Mouse (Mus musculus): ENCODE results near the gene Tle6.

Gene Tle6

DNA sequence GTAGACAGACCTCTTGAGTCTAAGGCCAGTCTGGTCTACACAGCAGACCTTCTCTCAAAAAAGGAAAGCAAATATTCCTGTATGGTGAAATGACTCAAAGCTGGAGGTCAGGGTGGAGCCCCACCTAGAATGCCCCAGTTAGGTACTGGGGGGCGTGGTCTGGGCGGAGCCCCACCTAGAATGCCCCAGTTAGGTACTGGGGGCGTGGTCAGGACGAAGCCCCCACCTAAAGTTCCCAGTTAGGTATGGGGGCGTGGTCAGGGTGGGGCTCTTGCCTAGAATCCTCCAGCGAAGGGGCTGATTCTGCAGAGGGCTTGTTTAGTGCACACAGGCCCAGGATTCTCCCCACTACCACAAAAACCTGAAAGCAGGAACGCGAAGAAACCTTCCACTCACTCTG, 22.6 kb upstream of the Tle6 start:
- DNase-seq (ENCODE audit: low spot score), result no peak

- no peak for DNase-seq (ENCODE audit: low spot score)
Measured at GRCm38 (mm10) chr10:81620786-81621185, 19.9 kb upstream of the Tle6 start.

DNA sequence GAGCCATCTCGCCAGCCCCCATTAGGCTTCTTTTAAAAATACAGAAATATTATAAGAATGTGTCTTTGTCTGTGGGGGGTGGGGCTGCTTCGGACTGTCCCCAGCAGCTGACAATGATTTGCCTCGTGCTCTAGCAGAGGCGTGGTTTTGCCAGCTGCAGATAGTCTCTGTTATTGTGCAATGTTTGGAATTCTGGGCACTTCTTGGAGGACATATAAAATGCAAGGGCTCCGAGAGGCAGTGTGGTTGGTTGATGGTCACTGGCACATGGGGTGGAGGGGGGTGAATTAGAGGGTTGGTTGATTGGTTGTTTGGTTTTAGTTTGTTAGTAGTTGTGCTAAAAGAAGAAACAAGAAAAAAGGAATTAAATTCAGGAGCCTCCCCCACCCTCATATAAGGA, 19.1 kb upstream of the Tle6 start:
- no peak for DNase-seq (ENCODE audit: low spot score)

- no peak for DNase-seq (ENCODE audit: low spot score)
Measured at GRCm38 (mm10) chr10:81615486-81615885, 14.6 kb upstream of the Tle6 start.

DNA sequence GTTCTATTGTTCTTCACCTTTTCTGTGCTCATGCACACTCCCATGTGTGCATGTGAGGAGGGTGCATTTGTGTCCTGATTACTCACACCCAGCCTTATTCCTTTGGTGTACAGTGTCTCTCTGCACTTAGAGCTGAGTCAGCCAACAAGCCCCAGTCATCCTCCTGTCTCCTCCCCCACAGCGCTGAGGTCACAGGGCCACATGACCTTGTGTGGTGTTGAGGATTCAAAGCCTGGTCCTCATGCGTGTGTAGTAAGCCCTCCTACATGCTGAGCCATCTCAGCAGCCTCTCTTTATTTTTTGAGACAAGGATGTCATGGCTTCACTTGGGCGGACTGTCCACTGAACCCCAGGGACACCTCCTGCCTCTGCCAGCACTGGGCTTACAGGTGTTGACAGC, 11.9 kb upstream of the Tle6 start:
- DNase-seq (ENCODE audit: low spot score), result no peak

DNA sequence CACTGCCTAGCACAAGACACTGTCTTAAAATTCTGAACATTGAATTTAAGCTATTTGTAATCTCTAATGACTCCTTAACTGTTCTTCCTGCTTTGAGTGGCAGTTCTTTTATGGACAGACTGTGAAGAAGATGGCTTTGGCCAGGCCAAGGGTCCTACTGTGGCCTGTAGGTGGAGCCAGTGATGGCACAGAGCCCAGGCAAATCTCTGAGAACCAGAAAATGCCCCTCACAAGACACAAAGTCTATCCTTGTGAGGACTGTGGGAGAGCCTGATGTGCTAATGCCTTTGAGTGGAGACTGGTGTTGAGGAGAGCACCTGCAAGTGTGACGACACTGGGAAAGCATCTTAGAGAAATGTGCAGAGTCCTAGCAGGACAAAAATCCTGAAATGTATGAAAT, 7.4 kb upstream of the Tle6 start:
- DNase-seq (ENCODE audit: low spot score), result no peak

DNA sequence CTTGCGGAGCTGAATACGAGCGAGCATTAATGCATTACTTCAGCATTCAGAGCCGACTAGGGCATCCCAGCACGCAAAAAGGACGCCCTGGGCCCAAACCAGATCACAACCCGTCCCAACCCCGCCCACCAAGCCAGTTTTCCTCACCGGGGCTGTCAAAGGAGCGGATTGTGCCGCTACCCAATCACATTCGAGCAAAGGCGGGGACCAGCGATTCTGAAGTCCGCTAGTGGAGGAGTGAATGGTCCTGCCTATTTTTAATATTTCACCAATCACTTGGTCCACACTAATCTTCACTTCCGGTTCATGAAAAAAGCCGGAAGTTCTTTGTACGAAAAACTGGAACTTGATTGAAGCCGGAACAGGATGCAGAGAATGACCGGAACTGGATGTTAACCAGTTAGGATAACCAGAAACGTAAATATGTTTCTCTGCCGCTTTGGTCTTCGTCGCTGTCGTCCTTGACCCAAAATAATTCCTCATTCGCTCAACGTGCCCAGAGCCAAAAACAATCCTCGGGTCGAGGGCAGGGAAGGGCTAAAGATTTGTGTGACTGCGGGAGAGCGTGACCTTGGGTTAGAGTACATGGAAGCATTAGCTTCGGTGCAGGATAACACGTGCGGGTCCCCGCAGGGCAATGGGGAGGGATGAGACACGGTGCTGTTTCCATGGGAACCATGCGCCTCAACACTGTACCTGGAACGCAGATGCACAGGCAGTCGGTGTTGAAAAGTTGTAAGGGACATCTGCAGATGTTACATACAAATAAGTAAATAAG, 5.3 kb upstream of the Tle6 start, which contains the start of gene BC025920:
BC025920 (plus strand) TSS at position 297 of the 778 bp plus-strand sequence.
- peak; percentile 83 for DNase-seq (ENCODE audit: low spot score)

DNA sequence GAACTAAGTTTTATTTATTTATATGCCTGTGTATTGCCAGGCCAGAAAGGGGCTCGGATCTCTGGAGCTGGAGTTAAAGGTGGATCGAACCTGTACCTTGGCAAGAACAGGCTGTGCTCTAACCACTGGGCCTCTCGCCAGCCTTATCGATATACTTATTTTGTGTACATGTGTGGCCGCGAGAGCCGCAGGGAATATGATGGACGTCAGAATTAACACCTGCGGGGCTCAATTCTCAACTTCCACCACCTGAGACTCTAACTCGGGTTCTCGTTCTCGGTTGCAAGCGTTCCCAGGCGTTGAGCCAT, 4.7 kb upstream of the Tle6 start:
- DNase-seq (ENCODE audit: low spot score), result no peak

DNA sequence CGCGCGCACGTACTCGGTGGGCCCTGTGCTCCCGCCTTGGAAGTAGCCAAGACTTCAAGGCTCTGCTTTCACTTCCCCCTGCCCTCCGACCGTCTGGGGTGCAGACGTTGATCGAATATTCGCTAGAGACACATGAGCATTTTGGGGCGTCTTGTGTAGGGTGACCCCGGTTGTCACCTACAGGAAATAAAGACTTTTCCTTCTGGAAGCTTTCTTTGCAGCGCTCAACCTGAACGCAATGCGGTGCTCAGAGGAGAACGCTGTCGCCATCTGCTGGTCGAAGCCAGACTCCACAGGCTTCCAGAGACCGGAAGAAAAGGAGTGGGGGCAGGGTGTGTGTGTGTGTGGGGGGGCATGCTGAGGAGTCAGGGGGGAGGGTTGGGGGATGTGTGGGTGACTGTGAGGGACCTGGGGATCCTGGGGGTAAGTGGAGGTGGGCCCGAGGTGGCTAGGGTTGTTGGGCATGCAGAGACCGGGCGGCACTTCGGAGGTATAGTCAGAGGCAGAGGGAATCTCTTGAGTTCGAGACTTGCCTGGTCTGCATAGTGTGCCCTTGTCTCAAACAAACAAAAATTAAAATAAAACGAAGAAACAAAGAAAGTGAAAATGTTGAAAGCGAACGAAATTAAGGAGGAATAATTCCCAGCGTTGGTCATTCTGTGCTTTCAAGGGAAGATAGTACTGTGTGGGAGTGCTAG, 4.2 kb upstream of the Tle6 start:
- DNase-seq (ENCODE audit: low spot score), result peak; percentile 85

- DNase-seq (ENCODE audit: low spot score), result no peak
Measured at GRCm38 (mm10) chr10:81604019-81604967, 3.4 kb upstream of the Tle6 start.

GRCm38 (mm10) chr10:81602741-81603151, 1.9 kb upstream of the Tle6 start:
- no peak for DNase-seq (ENCODE audit: low spot score)

DNA sequence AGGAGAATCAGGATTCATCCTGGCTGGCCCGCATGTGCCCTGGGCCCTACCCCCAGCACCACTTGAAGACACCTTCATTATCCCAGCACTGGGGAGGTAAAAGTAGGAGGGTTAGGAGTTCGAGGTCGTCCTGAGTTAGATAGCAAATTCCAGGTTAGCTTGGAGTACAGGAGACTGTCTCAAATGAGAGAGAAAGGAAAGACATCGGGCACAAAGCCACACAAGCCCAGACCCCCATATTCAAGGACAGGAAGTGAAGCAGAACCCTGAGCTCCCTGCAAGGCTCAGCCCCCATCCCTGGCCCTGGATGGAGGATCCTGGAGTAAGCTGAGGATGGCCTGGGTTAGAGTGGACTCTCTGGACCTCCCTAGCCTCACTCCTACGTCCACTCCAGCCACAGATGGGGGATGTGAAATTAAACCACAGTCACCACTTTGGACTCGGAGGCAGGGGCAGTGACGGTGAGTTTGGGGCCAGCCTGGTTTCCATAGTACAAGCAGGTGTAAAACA, 578 bp upstream of the Tle6 start:
- no peak for DNase-seq (ENCODE audit: low spot score)

DNA sequence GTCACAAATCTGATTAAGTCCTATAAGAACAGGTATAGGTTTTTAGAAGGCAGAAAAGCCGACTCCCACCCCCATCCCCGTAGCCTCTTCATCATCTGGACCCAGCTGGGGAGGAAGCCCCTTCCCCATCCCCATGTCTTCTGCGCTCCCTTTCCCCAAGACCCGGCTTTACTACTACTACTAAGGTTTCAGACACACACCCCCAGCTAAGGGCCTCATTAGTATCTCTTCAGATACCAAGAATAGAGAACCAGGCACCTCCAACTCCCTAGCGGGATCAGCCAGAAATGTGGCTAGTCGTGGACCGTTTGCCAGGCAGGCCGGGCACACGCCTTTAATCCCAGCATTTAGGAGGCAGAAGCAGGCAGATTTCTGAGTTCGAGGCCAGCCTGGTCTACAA, 777 bp downstream of the Tle6 start:
- DNase-seq (ENCODE audit: low spot score), result no peak

- DNase-seq (ENCODE audit: low spot score), result no peak
Measured at GRCm38 (mm10) chr10:81599630-81600029, 1.2 kb downstream of the Tle6 start.

DNA sequence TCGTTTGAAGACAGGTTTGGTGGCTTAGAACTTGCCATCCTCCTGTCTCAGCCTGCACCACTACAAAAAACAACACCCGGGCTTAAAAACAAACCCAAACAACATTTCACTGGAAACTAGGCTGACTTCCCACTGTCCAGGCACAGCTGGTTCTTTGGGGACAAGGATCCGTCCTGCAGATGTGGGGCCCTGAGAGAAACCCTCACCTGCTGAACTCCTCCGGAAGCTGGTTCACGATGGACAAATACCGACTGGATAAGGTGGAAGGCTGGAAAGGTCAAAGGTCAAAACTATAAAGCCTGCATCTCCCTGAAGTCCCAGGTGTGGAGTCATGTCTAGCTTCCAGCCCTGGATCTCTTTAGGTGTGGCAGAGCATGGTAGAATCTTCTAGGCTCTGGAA, 2.0 kb downstream of the Tle6 start:
- no peak for DNase-seq (ENCODE audit: low spot score)

DNA sequence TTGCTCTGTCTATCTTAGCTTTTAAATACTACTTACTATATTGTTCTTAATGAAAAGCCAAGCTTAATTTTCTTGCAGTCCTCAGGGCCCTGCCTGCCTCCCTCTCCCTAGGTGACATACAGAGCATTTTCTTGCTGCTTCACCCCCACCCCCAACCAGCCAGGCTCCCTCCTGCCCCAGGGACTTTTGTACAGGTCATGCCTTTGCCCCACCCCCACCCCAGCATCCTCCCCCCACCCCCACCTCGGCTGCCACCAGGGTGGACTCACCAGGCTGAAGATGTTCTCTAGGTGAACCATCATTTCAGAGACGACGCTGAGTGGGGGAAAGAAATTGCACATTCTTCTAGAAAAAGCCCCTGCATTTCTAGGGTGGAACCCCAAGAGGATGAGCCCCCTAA, 2.5 kb downstream of the Tle6 start:
- DNase-seq (ENCODE audit: low spot score), result no peak

DNA sequence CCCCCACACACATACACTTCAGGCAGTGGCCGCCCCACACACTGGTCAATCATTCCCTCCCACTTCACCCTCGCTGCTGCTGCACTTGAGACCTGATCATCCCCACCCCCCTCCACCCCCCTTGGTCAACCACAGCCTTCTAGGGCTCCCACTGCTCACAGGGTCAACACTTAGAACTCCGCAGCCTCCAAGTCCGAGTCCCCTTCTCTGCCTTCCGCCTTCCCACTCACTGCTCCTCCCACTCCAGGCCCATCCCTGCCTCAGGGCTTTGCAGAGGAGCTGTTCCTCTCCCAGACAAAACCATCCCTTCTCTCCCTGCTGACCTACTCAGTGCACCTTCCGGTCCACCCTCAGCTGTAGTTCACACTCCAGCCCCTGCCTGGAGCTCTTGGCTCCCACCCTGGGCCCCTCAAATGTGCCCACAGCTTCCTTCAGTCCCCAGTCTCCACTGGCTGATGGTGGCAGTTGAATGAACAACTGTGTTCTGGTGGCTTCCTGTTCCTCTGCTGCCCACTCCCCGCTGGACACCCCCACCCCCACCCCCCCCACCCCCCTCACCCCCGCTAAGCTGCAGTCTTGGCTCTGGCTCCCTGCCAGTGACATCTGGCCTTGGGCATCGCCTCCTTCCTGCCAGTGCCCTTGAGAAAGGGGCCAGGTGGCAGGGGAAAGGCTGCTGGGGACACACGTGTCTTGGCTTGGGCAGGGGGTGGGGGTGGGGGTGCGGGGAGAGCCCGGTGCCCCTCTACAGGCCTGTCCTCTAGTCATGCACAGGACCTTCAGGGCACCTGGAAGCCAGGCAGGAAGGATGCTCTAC, 3.5 kb downstream of the Tle6 start:
- no peak for DNase-seq (ENCODE audit: low spot score)

DNA sequence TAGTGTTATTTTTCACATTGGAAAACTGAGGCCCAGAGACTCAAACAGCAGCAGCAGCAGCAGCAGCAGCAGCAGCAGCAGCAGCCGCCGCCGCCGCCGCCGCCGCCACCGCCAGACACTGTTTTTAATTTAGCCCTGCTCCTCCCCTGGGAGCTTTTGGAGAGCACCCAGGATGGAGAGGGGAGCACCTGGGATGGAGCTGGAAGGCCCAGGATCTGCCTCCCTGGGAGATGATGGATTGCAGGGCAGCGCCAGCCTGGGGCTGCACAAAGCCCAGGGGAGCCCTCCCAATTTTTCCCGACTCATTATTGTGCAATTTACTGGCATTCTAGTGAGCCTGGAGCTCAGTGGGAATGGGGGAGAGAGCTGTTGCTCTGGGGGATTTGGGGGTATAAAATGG, 4.3 kb downstream of the Tle6 start:
- DNase-seq (ENCODE audit: low spot score), result peak; percentile 50

- DNase-seq (ENCODE audit: low spot score), result no peak
Measured at GRCm38 (mm10) chr10:81595599-81595998, 5.3 kb downstream of the Tle6 start.

- no peak for DNase-seq (ENCODE audit: low spot score)
Measured at GRCm38 (mm10) chr10:81593935-81594334, 6.9 kb downstream of the Tle6 start.

DNA sequence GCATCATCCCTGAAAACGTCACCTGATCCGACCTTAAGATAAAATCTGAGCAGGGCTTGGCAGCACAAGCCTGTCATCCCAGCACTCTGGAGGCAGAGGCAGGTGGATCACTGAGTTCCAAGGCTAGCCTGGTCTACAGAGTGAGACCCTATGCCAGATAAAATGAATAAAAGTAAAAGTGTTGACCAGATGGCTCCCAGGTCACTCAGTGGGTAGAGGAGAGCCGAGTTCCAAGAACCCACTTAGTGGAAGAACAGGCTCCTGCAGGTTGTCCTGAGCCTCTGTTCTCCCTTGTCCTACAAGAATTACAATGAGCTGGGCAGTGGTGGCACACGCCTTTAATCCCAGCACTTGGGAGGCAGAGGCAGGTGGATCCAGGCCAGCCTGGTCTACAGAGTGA, 7.7 kb downstream of the Tle6 start:
- no peak for DNase-seq (ENCODE audit: low spot score)

DNA sequence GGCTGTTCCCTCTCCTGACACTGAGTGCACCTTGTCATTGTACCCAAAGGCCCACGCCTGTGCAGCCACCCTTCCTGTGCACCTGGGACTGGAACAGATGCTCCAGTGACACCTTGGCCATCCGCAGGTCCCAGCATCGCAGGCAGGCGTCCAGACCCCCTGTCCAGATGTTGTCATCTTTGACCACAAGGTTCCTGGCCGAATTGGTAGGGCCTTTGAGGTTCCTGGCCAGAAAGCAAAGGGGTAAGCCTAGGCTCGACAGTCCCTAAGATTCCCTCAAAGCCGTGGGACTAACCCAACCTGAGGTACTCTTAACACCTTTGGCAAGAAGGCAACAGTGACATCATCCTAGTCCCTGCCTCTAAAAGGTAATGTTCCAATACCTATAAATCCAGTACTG, 8.2 kb downstream of the Tle6 start:
- no peak for DNase-seq (ENCODE audit: low spot score)
